6 mouse cellular contexts compared by ENCODE assay signal in the genomic region with DNA sequence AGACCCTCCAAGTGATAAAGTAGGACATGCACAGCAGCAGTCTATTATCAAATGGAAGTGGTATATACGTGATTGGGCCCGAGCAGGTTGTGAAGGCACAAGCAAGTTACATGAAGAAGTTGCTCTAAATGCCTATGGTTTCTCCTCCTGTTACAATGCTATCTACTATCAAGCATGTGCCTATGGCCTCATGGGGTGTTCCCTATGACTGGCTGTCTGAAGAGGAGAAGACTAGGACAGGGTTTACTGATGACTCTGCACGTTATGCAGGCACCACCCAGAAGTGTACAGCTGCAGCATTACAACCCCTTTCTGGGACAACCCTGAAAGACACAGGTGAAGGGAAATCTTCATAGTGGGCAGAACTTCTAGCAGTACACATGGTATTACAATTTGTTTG. TPM values are rescaled to one million over a fixed set of nuclear protein-coding genes. Genes with fewer than 3 reads are reported as not detected.
DNase-seq lines count a peak whose midpoint lies in the region; ATAC-seq and TF ChIP-seq lines count a peak whose summit lies in the region.
"Not testable (repeated sequence)": the region's sequence is repeated elsewhere in the genome, so short reads cannot be mapped to it uniquely, and the experiment has no call there.

No protein-coding gene starts in this region.

- H3K27me3 ChIP-seq in G1E (ENCODE audit: insufficient read depth, low read length); liver, embryonic 12.5 days (replicated peaks); liver, embryonic 14.5 days (ENCODE audit: control insufficient read depth, insufficient read depth, low read length); liver, embryonic 16.5 days (ENCODE audit: control insufficient read depth, insufficient read depth, low read depth, low read length): not testable (repeated sequence)

- H3K9ac ChIP-seq in liver, embryonic 12.5 days; liver, embryonic 14.5 days (replicated peaks); liver, embryonic 16.5 days (ENCODE audit: low read depth, low read length): not testable (repeated sequence)

- DNase-seq in G1E (ENCODE audit: low spot score), result not testable (repeated sequence)
- DNase-seq in liver, result peak; percentile 25
- DNase-seq in liver, embryonic 14.5 days (ENCODE audit: low read depth in 3 of 3, low spot score in 3 of 3), result peak in 2 of 3 experiments; percentile 17 to 29

- peak; percentile 48 for ATAC-seq in G1E (ENCODE audit: extremely low read depth, insufficient number of reproducible peaks, low FRiP score, poor library complexity, severe bottlenecking)
- ATAC-seq in liver, embryonic 12.5 days, result peak; percentile 92
- peak; percentile 87 for ATAC-seq in liver, embryonic 14.5 days (ENCODE audit: insufficient read depth)
- peak; percentile 91 for ATAC-seq in liver, embryonic 16.5 days (ENCODE audit: low read depth)
- ATAC-seq in megakaryocyte progenitor cell, adult 5-6 weeks (replicated peaks; ENCODE audit: poor library complexity), result 0 out of 2 replicates have a peak, but pooled peaks have one; percentile 28

- TF ChIP-seq CTCF in G1E (IDR thresholded peaks at IDR 0.05; ENCODE audit: low read depth, low read length); liver, embryonic 14.5 days (IDR thresholded peaks at IDR 0.05; ENCODE audit: low read depth): not testable (repeated sequence)

- H3K36me3 ChIP-seq in G1E (replicated peaks), result peaks cover 19% of the 10 kb centered on the region
- not testable (repeated sequence) for H3K36me3 ChIP-seq in liver, embryonic 12.5 days; liver, embryonic 14.5 days (replicated peaks; ENCODE audit: control insufficient read depth, insufficient read depth, low read depth); liver, embryonic 16.5 days (ENCODE audit: control insufficient read depth, insufficient read depth)

- peaks cover 11% of the 10 kb centered on the region for H3K4me1 ChIP-seq in G1E (ENCODE audit: insufficient read depth, low read depth, low read length)
- H3K4me1 ChIP-seq in liver, embryonic 12.5 days, result peaks cover 45% of the 10 kb centered on the region
- H3K4me1 ChIP-seq in liver, embryonic 14.5 days (replicated peaks; ENCODE audit: control insufficient read depth in 2 of 2, insufficient read depth in 2 of 2, low read length in 1 of 2), result peaks cover 10% of the 10 kb centered on the region in 2 experiments
- H3K4me1 ChIP-seq in liver, embryonic 16.5 days (ENCODE audit: control insufficient read depth, low read depth, low read length), result not testable (repeated sequence)

- not testable (repeated sequence) for H3K4me3 ChIP-seq in G1E (ENCODE audit: low read depth, low read length); liver, embryonic 12.5 days; liver, embryonic 14.5 days (ENCODE audit: insufficient read depth in 1 of 2, low read depth in 2 of 2, low read length in 2 of 2); liver, embryonic 16.5 days (ENCODE audit: low read depth, low read length)

- H3K27ac ChIP-seq in liver, embryonic 12.5 days, result peak overlapping the region; percentile 56; the same call in 1 of the 2 replicates
- peak overlapping the region; percentile 20; the same call in 1 of the 2 replicates for H3K27ac ChIP-seq in liver, embryonic 14.5 days
- H3K27ac ChIP-seq in liver, embryonic 16.5 days (ENCODE audit: low read length), result peak overlapping the region; percentile 9; the same call in 1 of the 2 replicates

- not testable (repeated sequence) for H3K9me3 ChIP-seq in G1E (replicated peaks); liver, embryonic 12.5 days (replicated peaks); liver, embryonic 14.5 days (ENCODE audit: control insufficient read depth, low read length); liver, embryonic 16.5 days (replicated peaks; ENCODE audit: control insufficient read depth, low read length)

- peak overlapping the region; percentile 23 for H3K4me2 ChIP-seq in liver, embryonic 12.5 days
- not testable (repeated sequence) for H3K4me2 ChIP-seq in liver, embryonic 14.5 days (ENCODE audit: low read depth)
- H3K4me2 ChIP-seq in liver, embryonic 16.5 days (ENCODE audit: low read depth, low read length), result 0 out of 2 replicates have a peak overlapping the region, but pooled peaks have one; percentile 3

- WGBS in liver, embryonic 12.5 days (ENCODE audit: insufficient replicate concordance), result 44% methylated on average over 3 of the region's 3 CpGs
- 32% methylated on average over 3 of the region's 3 CpGs for WGBS in liver, embryonic 14.5 days (ENCODE audit: insufficient replicate concordance)
- WGBS in liver, embryonic 16.5 days (ENCODE audit: insufficient replicate concordance), result 32% methylated on average over 3 of the region's 3 CpGs

- TF ChIP-seq EP300 in liver, embryonic 14.5 days (IDR thresholded peaks at IDR 0.05; ENCODE audit: low read depth), result not testable (repeated sequence)

RNA-seq across cellular contexts. Expression of a gene that starts 33.6 kb away (rescaled TPM):
- total RNA-seq in G1E (2014; fragmentation: Nextera tagmentation) (87.9 and 88.5 TPM in 2 replicates), G1E (2017) (39.1 and 45.5 TPM in 2 replicates)
- 2.9 and 3.2 TPM in 2 replicates for polyA plus RNA-seq in G1E (2012)
- 16.4 and 16.7 TPM in 2 replicates for polyA plus RNA-seq in liver, embryonic 12.5 days (2016; fragmentation: Nextera tagmentation; extraction: Ambion mirVana)
- 5.2 and 7.0 TPM in 2 replicates for polyA plus RNA-seq in liver, embryonic 14.5 days (2012; rRNA removed)
- 10.8 and 11.0 TPM in 2 replicates for polyA plus RNA-seq in liver, embryonic 14.5 days (2014; fragmentation: Nextera tagmentation; extraction: Ambion mirVana)
- polyA plus RNA-seq in liver, embryonic 16.5 days (2015; fragmentation: Nextera tagmentation; extraction: Ambion mirVana), result 8.5 and 9.2 TPM in 2 replicates
- 63.9 and 78.8 TPM in 2 replicates for total RNA-seq in megakaryocyte progenitor cell, adult 5-6 weeks (2015)
- total RNA-seq in megakaryocyte progenitor cell, adult 5-6 weeks (2017), result 32.8 and 37.5 TPM in 2 replicates

RNA-seq across cellular contexts. Expression of a gene that starts 41.2 kb away (rescaled TPM):
- total RNA-seq in G1E (2014; fragmentation: Nextera tagmentation) (90.9 and 98.3 TPM in 2 replicates), G1E (2017) (96.0 and 159 TPM in 2 replicates)
- 36.4 and 38.3 TPM in 2 replicates for polyA plus RNA-seq in G1E (2012)
- polyA plus RNA-seq in liver, embryonic 12.5 days (2016; fragmentation: Nextera tagmentation; extraction: Ambion mirVana), result 25.6 and 29.5 TPM in 2 replicates
- 6.3 and 12.3 TPM in 2 replicates for polyA plus RNA-seq in liver, embryonic 14.5 days (2012; rRNA removed)
- 21.8 and 25.1 TPM in 2 replicates for polyA plus RNA-seq in liver, embryonic 14.5 days (2014; fragmentation: Nextera tagmentation; extraction: Ambion mirVana)
- polyA plus RNA-seq in liver, embryonic 16.5 days (2015; fragmentation: Nextera tagmentation; extraction: Ambion mirVana), result 17.1 and 17.4 TPM in 2 replicates
- total RNA-seq in megakaryocyte progenitor cell, adult 5-6 weeks (2015), result 79.2 and 89.9 TPM in 2 replicates
- 78.3 and 107 TPM in 2 replicates for total RNA-seq in megakaryocyte progenitor cell, adult 5-6 weeks (2017)

Comparison
In these comparisons a context has a peak if more than half of its experiments do, and no peak if none do; other contexts are left out.
1. ATAC-seq: peak in every context shown above with its lines; median percentile 92 in liver, embryonic 12.5 days; 91 in liver, embryonic 16.5 days; 87 in liver, embryonic 14.5 days; 48 in G1E; 28 in megakaryocyte progenitor cell, adult 5-6 weeks.